Mouse (Mus musculus) liver, embryonic 14.5 days (tissue): Measurements from ENCODE around the gene Zfp280d.

Experiments
- CTCF ChIP-seq: IDR thresholded peaks from 2 replicates; pipeline ENCODE4 v1.5.1; 2016; ENCODE audit warnings: antibody characterized with exemption, low read depth, control low read depth
- EP300 ChIP-seq: IDR thresholded peaks from 2 replicates; pipeline ENCODE4 v1.6.1; 2016; ENCODE audit warnings: antibody characterized with exemption, low read depth

GRCm38 (mm10) chr9:72226536-72226935, 48.1 kb upstream of the Zfp280d start:
- TF ChIP-seq CTCF (no peak), EP300 (no peak)
